Mouse (Mus musculus): ENCODE measurements around the gene Zfp316.

Gene Zfp316

DNA sequence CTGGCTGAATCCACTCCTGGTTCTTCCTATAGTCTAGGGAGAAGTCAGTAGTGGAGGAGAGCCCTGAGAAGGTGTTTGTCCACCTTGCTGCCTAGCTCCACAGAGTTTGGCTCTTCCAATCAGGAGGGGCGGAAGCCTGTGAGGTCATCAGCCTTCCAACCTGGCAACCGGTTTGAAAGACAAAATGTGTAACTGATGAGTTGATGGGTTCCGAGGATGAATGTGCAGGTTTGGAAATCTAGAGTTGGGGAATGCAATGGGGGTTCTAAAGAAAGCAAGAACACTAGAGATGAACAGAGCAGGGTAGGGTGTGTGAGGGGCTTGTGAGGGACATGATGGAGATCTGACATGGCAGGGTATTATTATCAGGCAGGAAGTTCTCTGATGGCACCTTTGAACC, 43.0 kb downstream of the Zfp316 start, which contains the start of gene Spdye4a:
Spdye4a (minus strand) TSS at position 101 of the 400 bp plus-strand sequence.
- DNase-seq (ENCODE audit: low read depth, low spot score) = no peak

DNA sequence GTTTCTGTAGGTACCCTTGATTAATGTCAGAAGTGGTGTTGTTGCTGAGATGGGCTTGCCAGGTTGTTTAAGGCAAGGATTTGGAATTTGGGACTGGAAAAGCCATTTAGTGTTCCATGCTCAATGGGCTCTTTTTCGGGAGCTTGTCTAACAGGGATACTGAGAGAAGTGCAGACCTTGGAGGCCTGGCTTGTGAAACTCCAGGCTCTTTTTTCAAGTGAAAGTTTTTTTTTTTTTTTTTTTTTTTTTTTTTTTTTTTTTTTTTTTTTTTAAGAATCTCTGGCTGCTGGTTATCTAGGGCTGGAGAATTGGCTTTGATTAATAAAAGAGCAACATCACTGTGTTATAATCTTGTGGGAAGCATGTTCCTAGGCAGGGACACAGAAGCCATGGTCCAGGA, 47.5 kb downstream of the Zfp316 start:
- no peak for DNase-seq (ENCODE audit: low read depth, low spot score)

DNA sequence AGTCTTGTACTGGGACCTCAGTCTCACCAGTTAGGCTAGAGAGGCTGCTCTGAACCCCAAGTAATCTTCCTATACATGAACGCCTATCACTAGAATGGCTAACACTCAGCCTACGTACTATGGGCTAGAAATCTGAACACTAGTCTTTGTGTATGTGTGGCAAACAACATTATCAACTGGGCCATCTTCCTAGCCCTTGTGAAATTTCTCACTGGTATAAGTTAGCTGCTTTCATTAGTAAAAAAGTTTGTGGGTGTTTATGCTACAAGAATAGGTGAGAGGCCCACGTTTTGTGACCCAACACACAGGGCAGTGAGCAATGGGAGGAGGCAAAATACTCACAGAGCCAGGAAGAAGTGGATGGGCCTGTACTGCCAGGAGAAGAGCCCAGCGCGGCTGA, 48.8 kb downstream of the Zfp316 start:
- DNase-seq (ENCODE audit: low read depth, low spot score) = no peak

DNA sequence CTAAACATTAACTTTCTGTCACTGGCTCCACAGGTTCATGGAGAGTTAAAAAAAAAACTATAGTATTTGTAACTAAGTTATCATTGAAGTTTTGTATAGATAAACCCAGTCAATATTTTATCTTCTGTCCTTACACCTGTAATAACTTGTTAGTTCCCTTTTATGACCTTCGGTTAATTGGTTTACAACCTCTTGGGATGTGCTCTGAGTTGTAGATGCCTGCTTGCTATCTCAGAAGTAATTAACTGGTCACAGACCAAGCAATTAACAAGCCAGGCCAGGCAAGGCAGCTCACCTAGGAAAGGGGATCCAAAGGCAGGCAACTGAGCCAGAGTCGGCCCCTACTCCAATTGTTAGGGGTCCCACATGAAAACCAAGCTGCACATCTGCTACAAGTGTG, 56.0 kb downstream of the Zfp316 start:
- no peak for DNase-seq (ENCODE audit: low read depth, low spot score)

DNA sequence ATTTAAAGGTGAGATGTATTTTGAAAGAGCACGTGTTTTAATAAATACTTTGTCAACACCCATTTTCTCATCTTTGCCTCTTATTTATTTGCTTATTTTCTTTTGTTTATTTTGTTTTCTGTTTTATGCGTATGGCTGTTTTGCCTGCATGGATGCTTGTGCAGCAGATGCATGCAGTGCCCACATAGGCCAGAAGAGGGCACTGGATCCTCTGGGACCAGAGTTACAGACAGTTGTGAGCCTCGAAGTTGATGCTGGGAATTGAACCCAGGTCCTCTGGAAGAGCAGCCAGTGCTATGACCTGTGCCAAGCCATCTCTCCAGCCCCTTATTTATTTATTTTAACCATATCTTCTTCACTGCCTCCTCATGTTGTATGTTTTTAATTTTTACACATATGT, 64.8 kb downstream of the Zfp316 start:
- DNase-seq (ENCODE audit: low read depth, low spot score) = no peak
